Mouse (Mus musculus) left cerebral cortex, adult 18-20 months (tissue): ENCODE measurements at regions not wholly inside any gene's neighbourhood (a gene's known extent, or its start where the extent isn't known, plus 50 kb on each side); places are given as distances from the start of the nearest gene placed in this dataset.

Experiments used
- DNase-seq, 2 experiments: peaks; one replicate each; pipeline ENCODE4 v3.0.0; 2021 to 2022; ENCODE audit warnings: low spot score in 2 of 2, mixed read lengths in 1 of 2

DNA sequence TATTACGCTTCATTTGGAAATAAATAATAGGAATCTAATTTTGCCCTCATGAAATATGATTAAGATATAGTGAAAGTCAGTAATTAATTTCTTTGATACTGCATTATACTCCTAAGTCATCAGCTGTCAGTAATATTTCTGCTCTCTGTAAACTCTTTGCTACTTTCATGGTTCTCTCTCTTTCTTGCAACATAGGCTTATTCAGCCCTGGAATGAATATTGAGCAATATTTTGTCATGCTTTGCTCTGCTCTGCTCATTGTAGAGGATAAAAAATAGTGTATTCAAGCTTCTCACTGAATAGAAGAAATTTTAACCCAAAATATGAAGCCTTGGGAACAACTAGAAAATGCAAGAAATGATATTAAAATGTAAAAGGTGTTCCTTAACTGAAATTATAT is 306.1 kb upstream of the C030005K15Rik start:
- DNase-seq, result no peak

DNA sequence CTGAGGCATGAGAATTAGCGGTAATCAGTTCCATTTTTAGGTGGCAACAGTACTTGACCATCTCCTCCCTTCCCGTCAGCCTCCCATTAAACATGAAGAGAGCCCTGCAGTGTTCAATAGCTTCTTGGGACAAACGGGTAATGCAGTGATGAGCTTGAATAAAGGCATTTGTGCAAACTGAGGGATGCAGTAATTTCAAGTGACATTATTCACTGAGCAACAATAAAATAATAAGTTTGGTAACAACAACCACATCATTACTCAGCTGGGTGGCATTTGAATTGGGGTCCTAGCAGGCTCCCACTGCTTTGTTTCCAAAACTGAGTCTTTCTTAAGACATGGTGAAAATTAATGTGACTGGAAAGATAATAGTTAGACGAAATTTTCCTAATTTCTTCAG is 315.2 kb upstream of the C030005K15Rik start:
- DNase-seq, result no peak

DNA sequence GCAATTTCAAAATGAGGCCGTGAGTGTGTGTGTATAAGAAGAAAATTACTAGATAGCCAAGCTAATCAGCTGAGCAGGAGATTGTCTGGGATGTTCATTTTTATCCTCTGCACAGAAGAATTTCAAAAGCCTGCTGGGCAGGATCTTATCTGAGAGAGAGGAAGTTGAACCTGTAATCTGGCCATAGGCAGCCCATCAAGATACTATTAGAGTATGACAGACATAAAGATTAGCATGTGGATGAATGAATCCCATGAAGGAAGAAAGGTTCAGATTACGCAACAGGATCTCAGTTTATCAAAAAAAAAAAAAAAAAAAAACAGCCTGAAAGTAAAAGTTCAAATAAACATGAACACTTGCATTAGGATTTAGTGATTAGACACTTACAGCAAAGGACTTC is 317.3 kb upstream of the C030005K15Rik start:
- no peak for DNase-seq

DNA sequence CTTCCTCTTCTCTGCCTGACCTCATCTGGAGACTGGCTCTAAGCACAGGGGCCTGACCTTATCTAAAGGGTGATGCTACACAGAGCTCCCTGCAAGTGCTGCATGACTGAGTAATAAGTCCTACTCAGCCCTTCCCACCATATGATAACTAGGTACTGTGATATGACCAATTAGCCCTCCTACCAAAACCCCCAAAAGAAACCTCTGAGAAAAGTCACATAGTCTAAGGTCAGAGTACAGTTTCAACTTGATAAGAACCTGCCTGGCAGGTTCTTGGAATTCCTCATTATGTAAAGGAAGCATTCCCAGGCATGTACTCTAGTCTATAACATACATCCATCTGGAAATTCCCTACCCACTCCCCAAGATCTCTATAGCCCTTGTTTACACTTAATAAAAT is 318.0 kb upstream of the C030005K15Rik start:
- no peak for DNase-seq

DNA sequence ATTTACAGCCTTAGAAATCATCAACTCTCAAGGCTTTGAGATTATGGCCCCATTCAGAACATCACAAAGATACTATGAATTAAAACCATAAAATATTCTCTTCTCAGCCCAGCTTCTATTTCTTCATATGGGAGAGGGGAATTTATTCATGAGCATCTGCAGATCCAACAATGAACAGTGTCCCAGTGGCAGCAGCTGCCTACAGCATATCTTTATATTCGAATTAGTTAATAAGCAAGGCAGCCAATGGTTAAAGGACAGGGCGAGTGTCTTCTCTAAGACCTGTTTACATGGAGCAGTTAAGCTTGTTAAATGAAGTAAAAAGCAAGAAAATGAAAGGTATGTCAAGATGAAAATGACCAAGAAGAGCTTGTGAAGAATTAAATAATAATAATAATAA is 346.9 kb upstream of the C030005K15Rik start:
- DNase-seq, result no peak

DNA sequence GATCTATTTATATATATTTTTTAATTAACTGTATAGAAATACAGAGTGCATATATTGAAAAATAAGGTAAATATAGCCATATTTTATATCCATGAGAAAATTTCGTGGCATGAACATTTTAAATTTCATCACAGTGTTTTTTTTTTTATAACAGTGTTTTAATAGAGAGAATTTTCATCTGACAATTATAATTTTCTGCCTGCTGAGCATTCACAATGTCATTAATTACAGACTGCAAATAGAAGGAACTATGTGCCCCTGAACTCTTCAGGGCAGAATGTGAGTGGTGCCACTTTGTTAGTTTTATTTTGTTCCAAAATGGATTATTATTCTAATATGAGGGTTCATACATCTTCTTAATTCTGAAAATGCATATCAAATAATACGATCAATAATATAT is 358.3 kb upstream of the C030005K15Rik start:
- DNase-seq, result no peak

DNA sequence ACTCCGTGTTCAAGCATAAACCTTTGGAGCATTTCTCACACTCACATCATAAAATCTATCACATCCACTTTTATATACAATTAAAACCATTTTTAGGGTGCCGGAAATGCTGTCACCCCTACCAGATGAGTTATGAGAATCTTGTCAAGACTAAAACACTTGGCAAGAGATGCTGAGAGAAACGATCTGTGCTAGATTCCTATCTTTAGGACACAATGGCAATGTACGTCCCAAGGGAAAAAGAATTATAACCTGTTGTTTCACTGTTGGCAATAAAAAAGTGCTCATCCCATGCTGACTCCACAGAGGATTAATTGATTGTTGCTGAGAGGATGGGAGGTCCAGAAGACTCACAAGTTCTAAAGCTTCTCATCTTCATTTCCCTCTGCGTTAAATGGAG is 389.7 kb upstream of the C030005K15Rik start:
- DNase-seq, result no peak

DNA sequence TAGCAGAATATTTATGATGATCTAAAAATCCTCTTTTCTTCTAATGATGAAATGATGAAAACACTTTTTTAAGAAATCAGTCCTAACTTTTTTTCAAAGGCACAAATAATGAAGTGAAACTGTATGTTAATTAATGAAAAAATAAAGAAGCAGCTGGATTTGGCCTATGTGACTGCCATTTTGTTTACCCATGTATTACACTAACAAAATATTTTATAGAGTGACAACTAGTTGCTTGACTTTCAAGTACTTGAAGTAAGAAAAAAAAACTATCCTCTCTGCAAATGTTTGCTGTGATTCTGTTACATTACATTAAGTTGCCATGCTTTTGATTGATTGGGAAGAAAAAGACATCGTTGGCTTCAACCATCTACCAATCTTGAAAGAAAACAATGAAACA is 399.2 kb upstream of the C030005K15Rik start:
- no peak for DNase-seq

DNA sequence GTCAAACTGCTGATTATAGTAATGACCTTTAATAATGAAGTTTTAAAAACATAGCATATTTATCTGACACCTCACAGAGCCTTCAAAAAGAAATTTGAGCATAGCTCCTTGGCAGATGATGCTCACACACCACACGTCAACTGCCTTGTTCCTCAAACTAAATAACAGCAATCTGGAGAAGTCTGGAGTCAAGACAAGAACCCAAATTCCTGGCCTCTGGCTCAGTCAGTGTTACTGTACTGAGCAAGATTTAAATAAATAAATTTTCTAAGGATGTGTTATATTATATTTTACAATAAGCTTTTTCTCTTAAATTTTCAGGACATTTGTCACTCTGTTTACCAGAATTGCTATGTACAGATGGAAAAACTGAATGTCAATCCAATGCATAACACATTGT is 408.5 kb upstream of the C030005K15Rik start:
- DNase-seq, result no peak

DNA sequence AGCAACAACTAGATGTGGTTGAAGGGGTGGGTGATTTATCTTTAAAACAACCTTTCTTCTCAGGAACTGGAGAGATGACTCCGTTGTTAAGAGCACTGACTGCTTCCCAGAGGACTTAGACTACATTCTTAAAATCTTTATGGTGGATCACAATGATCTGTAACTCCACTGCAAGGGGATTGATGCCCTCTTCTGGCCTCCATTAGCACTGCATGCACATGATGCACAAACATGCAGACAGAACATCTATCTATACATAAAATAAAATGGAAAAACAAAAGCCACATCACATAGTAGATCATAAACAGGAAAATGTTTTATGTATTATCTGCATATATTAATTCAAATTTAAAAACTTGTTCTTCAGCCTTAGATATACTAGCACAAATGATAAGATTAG is 419.2 kb upstream of the C030005K15Rik start:
- no peak for DNase-seq

DNA sequence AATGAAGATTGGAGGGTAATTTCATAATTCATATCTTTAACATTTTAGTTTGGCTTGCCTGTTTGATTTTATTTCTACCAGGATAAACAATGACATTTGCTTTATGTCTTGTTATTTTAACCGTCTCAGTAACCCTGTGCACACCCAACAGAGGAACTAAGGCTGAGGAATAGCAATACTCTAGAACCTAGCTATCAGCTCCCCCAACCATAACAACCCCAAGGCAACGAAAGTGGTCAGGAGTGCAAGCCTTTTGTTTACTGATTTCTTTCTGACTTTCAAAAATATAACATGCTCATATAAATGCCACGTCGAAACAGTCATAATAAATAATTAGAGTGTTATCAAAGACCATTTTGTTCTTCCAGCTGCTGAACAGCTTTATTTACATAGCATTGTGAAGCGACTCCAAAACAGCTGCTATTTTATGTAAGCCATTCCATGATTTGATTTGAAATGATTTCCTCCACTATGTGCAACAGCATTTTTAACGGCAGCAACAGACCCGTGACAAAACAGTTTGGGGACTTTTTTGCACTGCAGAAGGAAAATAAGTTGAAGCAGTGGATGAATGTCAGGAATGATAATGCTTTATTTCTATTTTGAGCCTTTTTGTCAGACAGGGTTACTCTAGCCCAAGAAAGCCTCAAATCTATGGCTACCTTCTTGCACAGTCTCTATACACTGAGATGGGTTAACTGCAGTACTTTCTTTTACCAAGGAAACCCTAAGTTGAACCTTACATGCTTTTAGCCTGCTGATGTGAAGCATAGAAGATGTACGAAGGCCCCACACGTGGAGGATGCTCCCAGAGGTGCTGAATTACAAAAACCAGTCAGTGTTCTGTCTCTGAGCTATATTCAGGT is 420.7 kb upstream of the C030005K15Rik start:
- DNase-seq, result no peak

DNA sequence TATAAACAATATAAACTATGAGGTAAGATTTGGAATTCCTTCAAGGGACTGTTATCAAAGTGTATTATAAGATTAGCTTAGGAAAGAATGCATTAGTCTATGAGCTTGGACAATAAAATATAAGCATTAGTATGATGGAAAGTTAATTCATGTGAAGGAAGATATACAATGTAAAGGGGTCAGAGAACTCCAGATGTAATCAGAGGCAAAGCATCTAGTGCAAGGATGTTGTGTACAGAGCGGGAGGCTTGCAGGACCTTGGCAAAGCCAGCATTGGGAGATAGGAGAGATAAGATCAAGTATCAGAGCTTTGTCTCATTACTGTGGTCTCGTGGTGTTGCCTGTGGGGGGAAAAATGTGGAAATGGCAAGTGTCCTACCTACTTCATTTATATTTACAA is 429.4 kb upstream of the C030005K15Rik start:
- DNase-seq, result no peak

DNA sequence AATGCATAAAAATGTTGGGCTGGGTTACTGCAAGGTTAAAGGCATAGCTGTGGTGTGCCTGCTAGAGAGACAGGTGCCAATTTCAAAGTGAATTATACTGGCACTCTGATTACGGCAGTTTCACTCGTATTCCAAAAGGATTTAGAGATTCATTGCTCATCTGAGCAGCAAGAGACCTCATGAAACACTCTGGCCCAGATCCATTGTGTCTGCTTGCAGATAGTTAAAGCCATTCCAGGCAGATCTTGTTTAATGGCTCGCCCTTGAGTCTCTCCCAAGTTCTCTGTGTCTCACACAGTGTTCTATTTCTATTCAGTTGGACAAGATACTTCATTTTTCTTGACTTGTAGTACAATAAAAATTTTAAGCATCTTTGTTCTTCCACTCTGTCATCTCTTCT is 459.1 kb upstream of the C030005K15Rik start:
- no peak for DNase-seq

DNA sequence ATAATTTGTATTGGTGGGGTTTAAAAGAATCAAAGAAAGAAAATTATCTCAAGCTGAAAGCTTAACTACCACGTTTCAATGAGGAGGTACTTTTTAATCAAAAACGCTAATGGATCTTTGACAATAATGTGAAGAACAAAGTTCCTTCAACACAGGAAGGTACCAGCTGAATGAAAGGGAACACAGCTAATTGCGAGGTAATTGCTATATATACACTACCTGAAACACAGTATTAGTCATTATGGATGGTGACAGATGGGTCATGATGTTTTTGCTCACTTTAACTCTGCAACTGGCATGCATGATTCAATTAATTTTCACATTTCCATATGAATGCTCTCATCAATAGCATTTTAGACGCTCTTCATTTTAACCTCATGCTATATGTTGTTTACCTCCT is 470.3 kb upstream of the C030005K15Rik start:
- no peak for DNase-seq

DNA sequence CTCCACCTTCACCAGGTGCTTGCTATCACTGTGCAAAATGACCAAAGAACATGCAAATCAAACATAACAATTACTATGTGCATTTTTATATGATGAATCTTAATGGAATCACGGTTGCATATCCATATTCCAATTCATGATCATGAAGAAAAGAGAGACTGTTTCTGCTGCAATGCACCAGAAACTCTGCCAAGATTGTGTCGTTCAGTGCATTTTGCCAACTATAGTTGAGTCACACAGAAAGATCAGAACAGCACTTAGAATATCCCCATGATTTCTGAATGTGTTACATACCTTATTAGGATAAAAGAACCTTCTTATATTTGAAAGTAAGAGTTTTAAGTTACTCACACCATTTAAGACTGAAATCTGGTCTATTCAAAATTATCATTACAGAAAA is 483.7 kb upstream of the C030005K15Rik start:
- no peak for DNase-seq

DNA sequence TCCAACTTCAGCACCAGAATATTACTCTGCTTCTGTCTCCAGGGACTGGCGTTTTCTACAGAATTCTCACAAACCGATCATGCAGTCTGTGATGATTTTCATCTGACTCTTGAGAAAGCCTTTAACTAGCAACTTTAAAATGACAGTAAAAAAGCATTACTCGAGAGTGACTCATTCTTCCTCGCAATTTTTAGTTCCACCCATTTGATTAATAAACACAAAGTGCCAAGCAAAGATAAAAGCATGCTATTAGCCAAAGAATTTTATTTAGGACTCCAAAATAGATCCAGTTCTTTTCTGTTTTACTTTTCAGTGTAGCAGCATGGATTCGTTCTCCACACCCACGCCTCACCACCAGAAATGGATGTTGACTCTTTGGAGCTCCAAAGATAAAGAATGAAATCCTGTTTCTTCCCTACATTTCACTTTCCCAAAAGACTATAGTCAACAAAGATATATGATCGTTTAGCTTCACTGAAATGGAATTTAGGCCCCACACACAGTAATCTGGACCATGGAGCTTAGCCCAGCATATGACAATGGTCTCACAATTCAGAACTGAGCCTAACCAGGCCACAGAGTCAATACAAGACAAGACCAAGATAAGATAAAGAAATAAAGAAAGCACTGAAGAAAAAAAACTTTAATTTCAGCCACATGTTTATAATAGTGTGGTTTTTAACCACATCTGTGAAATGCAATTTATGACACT is 486.5 kb upstream of the C030005K15Rik start:
- DNase-seq, result peak; percentile 7 to 29

DNA sequence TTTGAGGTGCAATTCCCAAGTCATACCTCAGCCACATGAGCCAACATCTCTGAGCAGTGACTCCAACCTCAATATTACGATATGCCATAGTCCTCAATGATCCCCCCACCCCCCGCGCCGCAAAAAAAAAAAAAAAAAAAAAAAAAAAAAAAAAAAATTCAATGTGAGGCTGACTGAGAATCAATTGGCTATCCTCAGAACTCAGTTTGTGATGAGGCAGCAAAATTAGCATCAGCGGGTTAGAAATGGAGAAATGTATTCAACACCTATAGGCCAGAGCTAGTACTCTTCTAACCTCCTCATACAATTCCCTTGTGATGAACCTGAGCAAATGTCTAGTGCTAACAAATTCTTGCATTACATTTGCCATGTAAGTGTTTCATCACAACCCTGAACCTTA is 504.5 kb upstream of the C030005K15Rik start:
- DNase-seq, result no peak

DNA sequence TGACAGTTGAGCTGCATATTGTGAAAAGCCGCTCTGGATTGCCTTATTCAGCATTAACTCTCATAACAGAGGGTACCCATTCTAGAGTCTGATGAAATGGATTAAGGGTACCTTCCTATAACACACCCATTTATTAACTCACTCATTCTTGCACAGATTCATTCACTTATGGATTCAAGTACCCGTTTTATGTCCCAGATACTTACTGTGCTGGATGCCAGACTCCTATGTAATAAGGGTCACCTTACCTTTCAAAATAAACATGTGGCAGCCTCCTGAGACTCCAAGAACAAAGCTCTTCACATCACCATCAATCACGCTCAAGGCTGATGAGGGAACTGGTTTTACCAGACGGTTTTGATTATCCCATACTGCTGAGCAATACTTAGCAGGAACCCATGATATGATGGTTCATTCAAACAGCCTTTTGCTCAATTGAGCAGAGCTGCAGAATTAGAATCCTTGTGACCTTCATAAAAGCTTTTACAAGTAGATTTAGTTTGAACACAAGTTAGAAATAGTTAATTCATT is 505.2 kb upstream of the C030005K15Rik start:
- DNase-seq, result no peak

DNA sequence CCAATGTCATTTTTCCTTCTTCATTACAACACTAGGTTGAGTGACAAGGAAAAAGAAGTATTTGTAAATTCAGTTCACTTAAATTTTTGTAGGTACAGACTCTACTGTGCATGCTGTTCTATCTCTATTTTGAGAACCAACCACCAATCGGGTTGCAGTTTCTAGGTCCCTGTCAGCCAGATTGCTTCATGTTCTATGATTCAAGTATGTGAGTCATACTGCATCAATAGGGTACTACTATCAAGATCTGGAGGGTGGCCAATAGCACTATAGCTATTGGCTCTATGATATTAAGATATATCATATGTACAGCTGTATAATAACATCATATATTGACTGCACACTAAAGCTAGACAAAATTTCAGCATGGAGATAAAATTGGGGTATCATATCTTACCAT is 521.8 kb upstream of the C030005K15Rik start:
- DNase-seq, result no peak

DNA sequence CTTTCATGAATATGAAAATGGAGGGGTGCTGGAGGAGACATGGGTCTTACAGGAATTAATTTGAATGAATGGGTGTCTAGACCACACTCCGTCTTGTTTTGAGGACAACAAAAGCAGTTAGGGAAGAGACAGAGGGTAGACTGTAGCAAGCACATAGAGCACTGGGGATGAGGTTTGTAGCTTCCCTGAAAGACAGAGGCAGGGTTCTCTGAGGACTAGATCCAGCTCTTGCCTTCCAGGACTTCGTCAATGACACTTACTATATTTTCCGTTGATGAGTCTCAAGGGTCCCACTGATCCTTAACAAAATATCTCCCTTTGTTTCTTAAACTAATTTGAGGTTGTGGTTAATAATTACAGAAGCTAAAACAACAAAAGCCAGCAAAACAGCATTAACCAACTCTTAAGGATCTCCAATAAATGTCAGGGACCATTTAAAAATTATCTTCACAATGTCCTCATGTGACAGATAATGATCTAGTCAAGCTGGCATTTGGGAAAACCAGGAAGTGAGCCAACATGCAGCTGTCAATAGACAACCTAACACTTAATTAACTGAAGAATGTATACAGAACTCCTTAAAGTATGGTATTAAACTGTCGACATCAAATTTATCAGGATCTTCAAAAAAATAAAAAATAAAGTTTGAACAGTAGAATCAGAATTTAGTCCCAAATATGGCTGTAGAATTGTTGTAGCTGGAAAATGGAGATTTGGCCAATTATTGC is 531.6 kb upstream of the C030005K15Rik start:
- no peak for DNase-seq

DNA sequence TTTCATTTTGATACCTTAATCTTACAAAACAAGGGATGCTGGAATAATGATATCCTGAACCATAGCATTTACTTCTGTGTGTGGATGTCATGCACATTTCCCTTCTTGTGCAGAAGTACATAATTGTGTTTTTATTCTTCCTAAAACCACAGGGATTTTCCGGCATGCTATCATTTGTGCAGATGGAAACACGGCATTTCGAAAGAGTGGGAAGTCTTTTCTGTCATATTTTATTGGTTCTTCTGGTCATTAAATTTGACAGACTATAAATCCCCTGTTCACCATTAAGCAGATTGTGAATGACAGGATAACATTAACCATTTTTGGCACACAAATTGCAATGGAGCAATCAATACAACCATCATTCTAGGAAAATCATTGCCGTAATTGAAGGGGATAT is 532.7 kb upstream of the C030005K15Rik start:
- no peak for DNase-seq

DNA sequence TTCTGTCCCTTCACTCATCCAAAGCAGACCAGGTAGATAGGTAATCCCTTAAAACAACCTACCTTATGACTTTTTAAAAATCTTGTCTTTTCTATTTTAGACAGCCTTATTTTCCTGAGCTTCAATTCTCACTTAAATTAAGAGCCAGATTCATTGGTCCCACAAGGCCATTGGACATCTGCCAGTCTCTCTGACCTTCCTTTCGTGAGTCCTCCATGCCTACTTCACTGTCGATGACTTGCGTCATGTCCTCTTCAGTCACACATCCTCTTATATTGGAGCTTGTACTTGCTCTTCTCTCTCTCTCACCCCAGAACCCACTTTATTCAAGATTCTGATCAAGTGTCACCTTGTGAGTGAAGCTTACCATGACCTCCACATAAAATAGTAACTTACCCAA is 542.0 kb upstream of the C030005K15Rik start:
- no peak for DNase-seq
